Mouse (Mus musculus): ENCODE results near the gene Lrrc31.

DNA sequence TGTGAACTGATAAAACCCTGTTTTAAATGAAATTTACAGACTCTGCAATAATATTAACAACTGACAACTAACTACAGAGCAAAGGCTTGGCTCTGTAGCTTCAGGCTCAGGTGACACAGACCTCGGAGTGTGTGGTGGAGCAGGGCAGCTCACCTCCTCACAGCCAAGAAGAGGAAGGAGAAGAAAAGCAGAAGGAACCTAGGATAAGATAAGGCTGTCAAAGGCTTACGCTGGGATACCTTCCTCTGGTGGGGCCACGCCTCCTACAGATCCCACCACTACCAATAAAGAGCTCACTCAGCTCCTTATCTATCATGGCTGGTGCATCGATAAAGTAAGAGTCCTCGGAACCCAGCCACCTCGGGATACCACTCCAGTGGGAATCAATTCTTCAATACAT, 16.5 kb downstream of the Lrrc31 start:
- TF ChIP-seq EP300 (IDR thresholded peaks at IDR 0.05; ENCODE audit: low read depth) (no peak), CTCF (IDR thresholded peaks at IDR 0.05; ENCODE audit: low read depth) (no peak)
